Mouse (Mus musculus): ENCODE measurements at regions not wholly inside any gene's neighbourhood (a gene's known extent, or its start where the extent isn't known, plus 50 kb on each side); places are given as distances from the start of the nearest gene placed in this dataset.

- WGBS, result 48% methylated on average over 1 of the region's 1 CpGs
- Histone ChIP-seq H3K9ac (no peak overlapping the region), H3K4me2 (replicated peaks) (no peak overlapping the region), H3K27me3 (replicated peaks) (no peaks in the 10 kb centered on the region), H3K4me1 (replicated peaks) (no peaks in the 10 kb centered on the region), H3K36me3 (no peaks in the 10 kb centered on the region), H3K27ac (no peak overlapping the region), H3K4me3 (replicated peaks) (no peak overlapping the region), H3K9me3 (no peaks in the 10 kb centered on the region)
- ATAC-seq, result no peak
These were observed 100.4 kb upstream of the Tenm3 start for GRCm38 (mm10) chr8:48944177-48944576.

- no peak overlapping the region for H3K27ac ChIP-seq
- ATAC-seq, result peak; percentile 77
These were observed 93.4 kb upstream of the Tenm3 start for GRCm38 (mm10) chr8:48937144-48937543.

DNA sequence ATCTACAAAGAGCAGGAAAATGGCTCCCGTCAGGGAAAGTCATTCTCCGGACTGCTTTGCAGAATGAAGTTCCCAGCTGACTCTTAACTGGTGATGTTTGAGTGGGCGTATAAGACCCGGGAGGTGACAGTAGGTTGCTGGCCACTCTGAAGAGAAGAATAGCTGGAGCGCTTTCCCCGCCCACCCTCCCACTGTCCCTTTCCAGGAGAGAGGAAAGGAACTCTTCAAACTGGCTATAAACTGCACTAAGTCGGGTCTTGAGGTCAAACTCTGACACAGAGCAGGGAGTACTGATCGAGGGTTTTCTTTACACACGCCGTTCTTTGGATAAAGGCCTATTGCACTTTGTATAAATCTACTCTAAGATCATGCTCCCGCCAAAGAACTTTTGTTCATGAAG lies 83.4 kb upstream of the Tenm3 start:
- Histone ChIP-seq H3K36me3 (no peaks in the 10 kb centered on the region), H3K4me1 (replicated peaks) (no peaks in the 10 kb centered on the region), H3K27me3 (replicated peaks) (no peaks in the 10 kb centered on the region), H3K4me2 (replicated peaks) (no peak overlapping the region), H3K4me3 (replicated peaks) (no peak overlapping the region), H3K27ac (no peak overlapping the region), H3K9ac (no peak overlapping the region), H3K9me3 (no peaks in the 10 kb centered on the region)
- ATAC-seq, result no peak
- WGBS, result 53% methylated on average over 11 of the region's 11 CpGs

More at GRCm38 (mm10) chr8:48937144-48937543, 93.4 kb upstream of the Tenm3 start:
- H3K4me3 ChIP-seq (replicated peaks), result no peak overlapping the region
- no peaks in the 10 kb centered on the region for H3K27me3 ChIP-seq (replicated peaks)
- H3K36me3 ChIP-seq, result no peaks in the 10 kb centered on the region
- no peaks in the 10 kb centered on the region for H3K9me3 ChIP-seq
- 71% methylated on average over 3 of the region's 3 CpGs for WGBS
- H3K9ac ChIP-seq, result no peak overlapping the region
- H3K4me2 ChIP-seq (replicated peaks), result no peak overlapping the region
- no peaks in the 10 kb centered on the region for H3K4me1 ChIP-seq (replicated peaks)

DNA sequence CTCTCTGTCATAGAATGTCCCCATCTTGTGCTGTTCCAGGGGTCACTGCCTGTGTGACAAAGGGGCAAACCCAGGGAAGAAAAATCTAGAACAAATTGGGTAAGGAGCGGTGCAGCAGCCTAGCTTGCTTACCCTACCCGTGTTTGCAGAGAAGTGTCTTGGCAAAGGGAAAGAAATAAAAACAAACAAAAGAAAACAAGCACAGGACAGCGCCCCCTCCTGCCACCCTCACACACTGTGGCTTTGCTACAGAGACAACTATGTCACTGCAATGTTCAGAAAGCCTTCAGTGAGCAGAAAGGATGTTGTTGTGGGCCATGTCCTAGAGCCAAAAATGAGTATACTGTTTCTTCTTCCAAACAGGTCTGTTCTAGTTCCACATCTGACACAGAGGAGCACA lies 71.5 kb upstream of the Tenm3 start:
- Histone ChIP-seq H3K4me3 (replicated peaks) (no peak overlapping the region), H3K4me1 (replicated peaks) (no peaks in the 10 kb centered on the region), H3K9ac (no peak overlapping the region), H3K4me2 (replicated peaks) (no peak overlapping the region), H3K27me3 (replicated peaks) (no peaks in the 10 kb centered on the region), H3K9me3 (no peaks in the 10 kb centered on the region), H3K36me3 (no peaks in the 10 kb centered on the region), H3K27ac (no peak overlapping the region)
- ATAC-seq, result no peak
- 54% methylated on average over 3 of the region's 3 CpGs for WGBS

DNA sequence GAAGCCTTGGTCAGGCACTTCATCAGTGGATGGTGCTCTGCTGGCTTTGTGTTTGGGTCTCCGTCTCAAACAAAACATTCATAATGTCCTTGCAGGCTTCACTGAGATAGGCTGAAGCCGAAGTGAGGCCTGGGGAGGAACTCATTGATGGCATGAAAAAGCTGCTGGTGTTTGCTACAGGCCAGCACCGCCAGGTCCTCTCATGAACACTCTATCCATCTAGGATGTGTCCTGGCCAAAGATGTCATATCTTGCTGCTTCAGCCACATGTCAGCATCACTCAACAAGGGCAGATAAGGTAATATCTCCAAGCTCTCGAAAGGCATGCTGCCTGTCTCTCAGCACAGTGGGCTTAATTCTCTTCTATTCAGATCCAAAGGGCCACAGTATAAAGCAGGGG lies 69.1 kb upstream of the Tenm3 start:
- WGBS, result 65% methylated on average over 4 of the region's 4 CpGs
- H3K27ac ChIP-seq, result no peak overlapping the region
- no peak overlapping the region for H3K9ac ChIP-seq
- H3K36me3 ChIP-seq, result no peaks in the 10 kb centered on the region
- no peaks in the 10 kb centered on the region for H3K27me3 ChIP-seq (replicated peaks)
- no peaks in the 10 kb centered on the region for H3K9me3 ChIP-seq
- ATAC-seq, result no peak
- no peaks in the 10 kb centered on the region for H3K4me1 ChIP-seq (replicated peaks)
- no peak overlapping the region for H3K4me2 ChIP-seq (replicated peaks)
- H3K4me3 ChIP-seq (replicated peaks), result no peak overlapping the region

GRCm38 (mm10) chr8:48901668-48902406 lies 58.1 kb upstream of the Tenm3 start:
- Histone ChIP-seq H3K4me3 (replicated peaks) (no peak overlapping the region), H3K4me2 (replicated peaks) (no peak overlapping the region), H3K4me1 (replicated peaks) (peaks cover 4% of the 10 kb centered on the region; the same call in 1 of the 2 replicates), H3K9me3 (no peaks in the 10 kb centered on the region), H3K27ac (peak overlapping the region; percentile 41), H3K27me3 (replicated peaks) (no peaks in the 10 kb centered on the region), H3K36me3 (no peaks in the 10 kb centered on the region), H3K9ac (no peak overlapping the region)
- 73% methylated on average over 6 of the region's 6 CpGs for WGBS
- peak; percentile 95 for ATAC-seq

DNA sequence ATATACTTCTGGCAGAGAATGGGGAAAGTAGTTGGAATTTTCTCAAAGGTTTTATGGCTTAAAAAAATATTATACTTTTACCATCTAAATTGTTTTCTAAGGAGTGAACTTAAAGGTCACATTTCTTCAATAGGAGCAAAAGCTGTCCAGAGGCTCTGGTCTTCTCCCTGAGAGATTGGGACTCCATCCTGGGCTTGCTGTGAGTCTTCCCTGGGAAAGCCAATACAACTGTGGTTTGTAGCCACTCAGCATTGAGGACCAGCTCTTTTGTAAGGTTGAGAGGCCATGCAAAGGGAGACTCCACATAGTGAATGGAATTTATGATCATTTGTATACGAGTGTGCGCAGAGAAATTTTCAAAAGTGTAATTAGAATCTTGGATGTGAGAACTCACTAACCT lies 52.9 kb upstream of the Tenm3 start:
- no peaks in the 10 kb centered on the region for H3K9me3 ChIP-seq
- no peaks in the 10 kb centered on the region for H3K4me1 ChIP-seq (replicated peaks)
- H3K27me3 ChIP-seq (replicated peaks), result no peaks in the 10 kb centered on the region
- no peaks in the 10 kb centered on the region for H3K36me3 ChIP-seq
- no peak overlapping the region for H3K27ac ChIP-seq
- no peak overlapping the region for H3K9ac ChIP-seq
- WGBS, result 75% methylated on average over 2 of the region's 2 CpGs
- H3K4me2 ChIP-seq (replicated peaks), result no peak overlapping the region
- H3K4me3 ChIP-seq (replicated peaks), result no peak overlapping the region
- no peak for ATAC-seq

GRCm38 (mm10) chr8:48896251-48896650 lies 52.5 kb upstream of the Tenm3 start:
- WGBS, result 77% methylated on average over 7 of the region's 7 CpGs
- H3K4me2 ChIP-seq (replicated peaks), result no peak overlapping the region
- H3K27ac ChIP-seq, result no peak overlapping the region
- H3K9me3 ChIP-seq, result no peaks in the 10 kb centered on the region
- H3K27me3 ChIP-seq (replicated peaks), result no peaks in the 10 kb centered on the region
- no peaks in the 10 kb centered on the region for H3K36me3 ChIP-seq
- no peaks in the 10 kb centered on the region for H3K4me1 ChIP-seq (replicated peaks)
- H3K9ac ChIP-seq, result no peak overlapping the region
- ATAC-seq, result no peak
- H3K4me3 ChIP-seq (replicated peaks), result no peak overlapping the region

DNA sequence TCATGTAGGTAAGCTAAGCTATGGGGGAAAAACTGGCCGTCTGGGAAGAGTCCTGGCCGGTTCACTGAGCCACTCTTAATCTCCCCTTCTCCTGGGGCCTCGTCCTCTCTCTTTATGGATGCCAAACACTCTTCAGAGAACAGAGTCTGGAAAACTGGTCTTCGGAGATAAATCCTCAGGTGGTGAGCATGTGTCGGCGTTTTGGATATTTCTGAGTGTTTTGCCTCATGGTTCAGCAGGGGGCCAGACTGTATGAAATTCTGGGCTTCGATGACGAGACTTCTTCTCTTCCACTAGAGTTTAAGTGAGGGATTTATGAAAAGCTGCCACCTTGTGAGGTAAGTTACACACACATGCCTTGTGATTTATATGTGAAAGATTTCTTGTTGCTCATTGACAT lies 51.8 kb upstream of the Tenm3 start:
- H3K4me3 ChIP-seq (replicated peaks), result no peak overlapping the region
- no peak overlapping the region for H3K9ac ChIP-seq
- H3K27ac ChIP-seq, result no peak overlapping the region
- WGBS, result 57% methylated on average over 8 of the region's 8 CpGs
- H3K27me3 ChIP-seq (replicated peaks), result no peaks in the 10 kb centered on the region
- no peak for ATAC-seq
- no peaks in the 10 kb centered on the region for H3K36me3 ChIP-seq
- no peaks in the 10 kb centered on the region for H3K9me3 ChIP-seq
- H3K4me2 ChIP-seq (replicated peaks), result no peak overlapping the region
- H3K4me1 ChIP-seq (replicated peaks), result no peaks in the 10 kb centered on the region
